In the genomic region with DNA sequence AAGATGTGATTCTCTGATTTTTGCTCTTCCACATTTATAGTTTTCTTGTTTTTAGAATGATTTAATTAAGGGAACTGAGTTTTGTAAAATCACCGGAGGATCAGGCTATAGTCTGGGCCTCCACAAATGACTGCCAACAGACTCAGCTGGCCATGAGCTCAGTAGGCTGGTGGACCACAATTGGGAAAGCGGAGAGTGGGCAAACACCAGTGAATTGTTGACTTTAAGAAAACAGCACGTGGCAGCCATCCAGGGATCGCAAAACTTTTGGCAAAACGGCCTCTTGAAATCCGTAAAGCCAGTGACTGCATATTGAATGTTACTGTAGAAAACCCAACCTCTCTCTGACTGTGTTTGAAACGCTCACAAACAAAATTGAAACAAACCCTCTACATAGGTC, we compare ENCODE assay signal across 13 mouse cellular contexts.
A peak's percentile ranks its signal among the peaks of the same experiment; 100 is the strongest.
DNase-seq lines count a peak whose midpoint lies in the region; ATAC-seq lines count a peak whose summit lies in the region.
"Had no signal": no experiment of that assay in that cellular context is flagged by ENCODE, and none has a peak within 500 bp of the region (broad histone marks: within the 10 kb centered on the region; RNA-seq: fewer than 3 reads in every experiment).

No protein-coding gene starts in this region.

- ATAC-seq in lung, embryonic 15.5 days (ENCODE audit: borderline replicate concordance, extremely low read depth, low FRiP score, low TSS enrichment), result peak; percentile 76; the same call in 1 of the 2 replicates
- no peak for ATAC-seq in erythroid progenitor cell, adult 5-6 weeks (replicated peaks; ENCODE audit: low FRiP score, poor library complexity, severe bottlenecking)

- intact Hi-C loops in heart, postnatal 36 days (cut with DNase I), result no loop called here

- H3K4me3 ChIP-seq in lung, embryonic 15.5 days, result no peak overlapping the region
- H3K4me3 ChIP-seq: left cerebral cortex, adult 2 months; midbrain, embryonic 10.5 days; neural tube, embryonic 15.5 days had no signal

- H3K9ac ChIP-seq in lung, embryonic 15.5 days, result no peak overlapping the region
- H3K9ac ChIP-seq: neural tube, embryonic 15.5 days had no signal

- H3K4me1 ChIP-seq in lung, embryonic 15.5 days, result peaks cover 11% of the 10 kb centered on the region
- H3K4me1 ChIP-seq: midbrain, embryonic 10.5 days had no signal

- no peaks in the 10 kb centered on the region for H3K36me3 ChIP-seq in lung, embryonic 15.5 days
- H3K36me3 ChIP-seq: midbrain, embryonic 10.5 days; neural tube, embryonic 15.5 days had no signal

- no peak overlapping the region; the same call in 1 of the 2 replicates for H3K4me2 ChIP-seq in lung, embryonic 15.5 days
- H3K4me2 ChIP-seq: neural tube, embryonic 15.5 days had no signal

- H3K27me3 ChIP-seq in lung, embryonic 15.5 days, result no peaks in the 10 kb centered on the region
- H3K27me3 ChIP-seq: neural tube, embryonic 15.5 days had no signal

- 20% methylated on average over 7 of the region's 7 CpGs for WGBS in lung, embryonic 15.5 days

- H3K9me3 ChIP-seq in lung, embryonic 15.5 days, result no peaks in the 10 kb centered on the region
- H3K9me3 ChIP-seq: midbrain, embryonic 10.5 days; neural tube, embryonic 15.5 days had no signal

- DNase-seq in heart, postnatal 36 days, result peak; percentile 16 to 29
- no peak for DNase-seq in heart, adult 8-10 months (ENCODE audit: low spot score)
- DNase-seq in urinary bladder, postnatal 25 days (ENCODE audit: low spot score), result peak; percentile 13
- DNase-seq in urinary bladder, adult 18-20 months (ENCODE audit: low spot score in 2 of 2), result no peak
- DNase-seq in thymus, postnatal 10 days (ENCODE audit: low spot score in 2 of 2), result no peak
- DNase-seq: cerebellum, postnatal 36 days; kidney, adult 8-10 months; thymus, adult 18-20 months had no signal

- H3K27ac ChIP-seq in lung, embryonic 15.5 days, result peak overlapping the region; percentile 49
- H3K27ac ChIP-seq: left cerebral cortex, adult 2 months; midbrain, embryonic 10.5 days; neural tube, embryonic 15.5 days had no signal

Comparison
In these comparisons a context has a peak if more than half of its experiments do, and no peak if none do; other contexts are left out.
1. DNase-seq: peak in heart, postnatal 36 days (2 of 2) and urinary bladder, postnatal 25 days (single experiment); none in heart, adult 8-10 months (single experiment), urinary bladder, adult 18-20 months (0 of 2) and thymus, postnatal 10 days (0 of 2).